Mouse (Mus musculus): Measurements from ENCODE around the gene Coq9. TPM values are rescaled to one million over a fixed set of nuclear protein-coding genes. Genes with fewer than 3 reads are reported as not detected.
"Not testable (repeated sequence)": the region's sequence is repeated elsewhere in the genome, so short reads cannot be mapped to it uniquely, and the experiment has no call there.

The Coq9 gene
- polyA plus RNA-seq, 1 experiment: 238 TPM

DNA sequence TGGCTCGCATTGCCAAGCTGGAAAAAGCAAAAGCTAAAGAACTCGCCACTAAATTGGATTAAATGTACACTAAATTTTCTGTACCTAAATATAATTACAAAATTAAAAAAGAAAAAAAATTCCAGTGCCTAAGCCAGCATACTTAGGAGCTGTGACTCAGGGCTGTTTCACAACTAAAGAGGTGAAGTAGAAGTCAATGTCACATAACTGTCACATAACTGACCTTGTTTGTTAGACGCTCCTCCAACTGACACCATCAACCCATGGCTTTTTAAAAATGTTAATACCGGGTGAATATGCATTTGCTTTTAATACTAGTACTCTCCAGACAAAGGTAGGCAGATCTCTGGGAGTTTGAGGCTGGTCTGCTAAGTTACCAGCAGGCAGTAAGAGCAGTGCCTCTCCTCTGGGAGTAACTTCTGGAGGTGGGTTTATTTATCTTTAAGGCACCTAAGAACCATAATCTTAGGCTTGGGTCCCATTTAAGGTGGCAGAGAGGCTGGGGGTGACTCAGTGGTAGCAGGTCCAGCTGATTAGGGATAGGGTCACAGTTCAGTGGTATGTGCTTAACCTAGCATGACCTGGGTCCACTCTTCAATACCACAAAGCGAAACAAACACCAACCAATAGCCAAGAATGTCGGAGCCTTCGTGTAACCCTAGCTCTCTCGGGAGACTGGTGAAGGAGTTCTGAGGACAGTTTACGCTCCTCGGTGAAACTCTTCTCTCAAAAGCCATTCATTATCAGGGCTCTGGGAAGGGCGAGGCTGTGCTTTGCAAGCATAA lies 1.5 kb upstream of the Coq9 start:
- Histone ChIP-seq H3K27me3 (ENCODE audit: control insufficient read depth, insufficient read depth, low read length) (no peaks in the 10 kb centered on the region), H3K4me1 (ENCODE audit: control insufficient read depth, insufficient read depth, insufficient read length, low read length) (peaks cover 5% of the 10 kb centered on the region), H3K36me3 (ENCODE audit: control insufficient read depth, insufficient read depth, low read length) (peaks cover 5% of the 10 kb centered on the region), H3K27ac (ENCODE audit: insufficient read depth, low read depth, low read length) (peak overlapping the region; percentile 76; the same call in 1 of the 2 replicates), H3K4me3 (ENCODE audit: low read depth, low read length) (peak overlapping the region; percentile 51)
- WGBS: 43% methylated on average over 11 of the region's 11 CpGs
- no peak for TF ChIP-seq POLR2A (IDR thresholded peaks at IDR 0.05; ENCODE audit: low read depth, low read length)
- no peak for TF ChIP-seq CTCF (IDR thresholded peaks at IDR 0.05; ENCODE audit: extremely low read depth, insufficient read length, insufficient replicate concordance, low read depth, low read length)

DNA sequence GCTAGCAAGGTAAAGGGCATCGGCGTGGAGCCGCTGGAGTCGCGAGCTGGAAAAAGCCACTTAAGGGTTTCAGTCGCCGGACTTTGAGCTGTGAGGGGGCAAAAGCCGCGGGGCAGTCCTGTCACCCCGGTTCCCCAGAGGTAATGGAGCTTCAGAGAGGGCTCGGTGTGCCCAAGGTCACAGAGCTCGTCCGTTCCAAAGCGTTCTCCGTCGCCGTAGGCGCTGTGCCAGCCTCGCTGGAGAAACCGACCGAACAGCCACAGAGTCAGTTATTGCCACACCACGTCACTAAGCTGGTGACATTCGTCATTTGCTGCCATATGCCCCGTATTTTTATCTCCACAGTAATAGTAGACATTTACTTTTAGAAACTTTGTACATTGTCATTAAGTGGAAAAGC lies 479 bp downstream of the Coq9 start:
- WGBS: under 1% methylated on average over 24 of the region's 24 CpGs
- H3K4me3 ChIP-seq (ENCODE audit: low read depth, low read length): peak overlapping the region; percentile 87
- peaks cover 5% of the 10 kb centered on the region for H3K4me1 ChIP-seq (ENCODE audit: control insufficient read depth, insufficient read depth, insufficient read length, low read length)
- no peaks in the 10 kb centered on the region for H3K27me3 ChIP-seq (ENCODE audit: control insufficient read depth, insufficient read depth, low read length)
- TF ChIP-seq CTCF (IDR thresholded peaks at IDR 0.05; ENCODE audit: extremely low read depth, insufficient read length, insufficient replicate concordance, low read depth, low read length) (no peak), POLR2A (IDR thresholded peaks at IDR 0.05; ENCODE audit: low read depth, low read length) (peak; percentile 7; the same call in 1 of the 2 replicates)
- peak overlapping the region; percentile 95 for H3K27ac ChIP-seq (ENCODE audit: insufficient read depth, low read depth, low read length)
- H3K36me3 ChIP-seq (ENCODE audit: control insufficient read depth, insufficient read depth, low read length): peaks cover 9% of the 10 kb centered on the region

DNA sequence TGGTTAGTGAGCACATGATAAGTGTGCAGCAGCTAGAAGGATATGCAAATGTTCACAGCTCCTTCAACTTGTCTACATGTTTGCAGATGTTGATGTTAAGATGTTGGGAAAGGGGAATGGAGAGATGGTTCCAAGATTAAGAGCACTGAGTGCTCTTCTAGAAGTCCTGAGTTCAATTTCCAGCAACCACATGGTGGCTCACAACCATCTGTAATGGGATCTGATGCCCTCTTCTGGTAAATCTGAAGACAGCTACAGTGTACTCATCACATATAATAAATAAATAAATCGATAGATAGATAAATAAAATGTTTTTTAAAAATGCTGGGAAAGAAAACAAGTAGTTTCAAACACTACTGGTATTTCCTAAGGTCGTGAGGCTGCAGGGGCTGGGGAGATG lies 3.1 kb downstream of the Coq9 start:
- WGBS: 45% methylated on average over 2 of the region's 2 CpGs
- H3K4me1 ChIP-seq (ENCODE audit: control insufficient read depth, insufficient read depth, insufficient read length, low read length): peaks cover 5% of the 10 kb centered on the region; the same call in 1 of the 2 replicates
- H3K36me3 ChIP-seq (ENCODE audit: control insufficient read depth, insufficient read depth, low read length): peaks cover 34% of the 10 kb centered on the region
- H3K4me3 ChIP-seq (ENCODE audit: low read depth, low read length): no peak overlapping the region
- no peak for TF ChIP-seq CTCF (IDR thresholded peaks at IDR 0.05; ENCODE audit: extremely low read depth, insufficient read length, insufficient replicate concordance, low read depth, low read length)
- no peak for TF ChIP-seq POLR2A (IDR thresholded peaks at IDR 0.05; ENCODE audit: low read depth, low read length)
- no peak overlapping the region for H3K27ac ChIP-seq (ENCODE audit: insufficient read depth, low read depth, low read length)
- no peaks in the 10 kb centered on the region for H3K27me3 ChIP-seq (ENCODE audit: control insufficient read depth, insufficient read depth, low read length)

DNA sequence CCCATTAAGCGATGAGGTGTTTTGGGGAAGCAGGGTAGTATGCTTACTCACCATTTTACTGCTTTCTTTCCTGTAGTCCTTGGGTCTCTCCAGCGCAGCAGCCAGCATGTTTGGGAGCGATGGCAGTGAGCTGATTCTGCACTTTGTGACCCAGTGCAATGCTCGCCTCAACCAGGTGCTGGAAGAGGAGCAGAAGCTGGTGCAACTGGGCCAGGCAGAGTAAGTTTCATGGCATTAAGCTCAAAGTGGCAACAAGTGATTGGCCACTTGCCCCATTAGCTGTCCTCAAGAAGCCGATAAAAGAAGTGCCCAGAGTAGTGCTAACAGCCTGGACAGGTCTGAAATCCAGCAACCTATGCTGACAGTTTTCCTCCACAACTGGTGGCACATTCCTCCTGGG lies 11.9 kb downstream of the Coq9 start:
- H3K36me3 ChIP-seq (ENCODE audit: control insufficient read depth, insufficient read depth, low read length): peaks cover 85% of the 10 kb centered on the region
- WGBS: 94% methylated on average over 5 of the region's 5 CpGs
- no peak for TF ChIP-seq CTCF (IDR thresholded peaks at IDR 0.05; ENCODE audit: extremely low read depth, insufficient read length, insufficient replicate concordance, low read depth, low read length)
- TF ChIP-seq POLR2A (IDR thresholded peaks at IDR 0.05; ENCODE audit: low read depth, low read length): no peak
- no peaks in the 10 kb centered on the region for H3K27me3 ChIP-seq (ENCODE audit: control insufficient read depth, insufficient read depth, low read length)
- H3K4me3 ChIP-seq (ENCODE audit: low read depth, low read length): no peak overlapping the region
- no peaks in the 10 kb centered on the region for H3K4me1 ChIP-seq (ENCODE audit: control insufficient read depth, insufficient read depth, insufficient read length, low read length)
- H3K27ac ChIP-seq (ENCODE audit: insufficient read depth, low read depth, low read length): no peak overlapping the region

DNA sequence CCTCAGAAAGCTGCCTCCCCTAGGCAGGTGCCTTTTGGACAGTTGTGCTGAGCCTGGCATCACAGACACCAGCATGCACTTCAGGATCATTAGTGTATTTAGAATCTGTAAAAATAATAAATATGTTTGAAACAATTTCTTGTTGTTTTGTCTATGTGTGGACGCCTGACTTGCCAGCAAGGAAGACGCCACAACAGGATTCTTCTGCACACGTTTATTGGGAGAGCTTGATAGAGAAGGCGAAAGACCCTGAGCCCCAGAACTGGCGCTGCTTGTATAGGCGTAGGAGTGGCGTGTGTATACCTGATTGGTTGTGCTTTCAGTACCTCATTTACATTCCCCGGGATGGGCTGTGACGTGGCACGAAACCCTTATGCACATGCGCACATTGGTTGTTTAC lies 16.6 kb downstream of the Coq9 start:
- 87% methylated on average over 11 of the region's 11 CpGs for WGBS
- not testable (repeated sequence) for H3K27ac ChIP-seq (ENCODE audit: insufficient read depth, low read depth, low read length); H3K27me3 ChIP-seq (ENCODE audit: control insufficient read depth, insufficient read depth, low read length); H3K4me1 ChIP-seq (ENCODE audit: control insufficient read depth, insufficient read depth, insufficient read length, low read length); H3K4me3 ChIP-seq (ENCODE audit: low read depth, low read length)
- H3K36me3 ChIP-seq (ENCODE audit: control insufficient read depth, insufficient read depth, low read length): peaks cover 48% of the 10 kb centered on the region

DNA sequence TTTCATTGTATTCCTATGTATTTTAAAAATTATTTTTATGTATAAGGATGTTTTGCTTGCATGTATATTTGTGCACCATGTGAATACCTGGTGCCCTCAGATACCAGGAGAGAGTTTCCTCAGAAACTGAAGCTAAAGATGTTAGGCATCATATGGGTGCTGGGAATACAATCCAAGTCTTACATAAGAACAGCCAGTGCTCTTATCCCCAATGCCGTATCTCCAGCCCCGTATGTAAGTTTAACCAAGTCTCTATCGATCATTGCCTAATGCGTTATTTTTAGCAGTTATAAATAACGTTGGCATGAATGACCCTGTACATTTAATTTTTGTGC lies 18.9 kb downstream of the Coq9 start:
- Histone ChIP-seq H3K4me3 (ENCODE audit: low read depth, low read length) (no peak overlapping the region), H3K27ac (ENCODE audit: insufficient read depth, low read depth, low read length) (no peak overlapping the region), H3K36me3 (ENCODE audit: control insufficient read depth, insufficient read depth, low read length) (peaks cover 37% of the 10 kb centered on the region), H3K4me1 (ENCODE audit: control insufficient read depth, insufficient read depth, insufficient read length, low read length) (no peaks in the 10 kb centered on the region), H3K27me3 (ENCODE audit: control insufficient read depth, insufficient read depth, low read length) (no peaks in the 10 kb centered on the region)
- 18% methylated on average over 5 of the region's 5 CpGs for WGBS
- TF ChIP-seq CTCF (IDR thresholded peaks at IDR 0.05; ENCODE audit: extremely low read depth, insufficient read length, insufficient replicate concordance, low read depth, low read length) (no peak), POLR2A (IDR thresholded peaks at IDR 0.05; ENCODE audit: low read depth, low read length) (no peak)

DNA sequence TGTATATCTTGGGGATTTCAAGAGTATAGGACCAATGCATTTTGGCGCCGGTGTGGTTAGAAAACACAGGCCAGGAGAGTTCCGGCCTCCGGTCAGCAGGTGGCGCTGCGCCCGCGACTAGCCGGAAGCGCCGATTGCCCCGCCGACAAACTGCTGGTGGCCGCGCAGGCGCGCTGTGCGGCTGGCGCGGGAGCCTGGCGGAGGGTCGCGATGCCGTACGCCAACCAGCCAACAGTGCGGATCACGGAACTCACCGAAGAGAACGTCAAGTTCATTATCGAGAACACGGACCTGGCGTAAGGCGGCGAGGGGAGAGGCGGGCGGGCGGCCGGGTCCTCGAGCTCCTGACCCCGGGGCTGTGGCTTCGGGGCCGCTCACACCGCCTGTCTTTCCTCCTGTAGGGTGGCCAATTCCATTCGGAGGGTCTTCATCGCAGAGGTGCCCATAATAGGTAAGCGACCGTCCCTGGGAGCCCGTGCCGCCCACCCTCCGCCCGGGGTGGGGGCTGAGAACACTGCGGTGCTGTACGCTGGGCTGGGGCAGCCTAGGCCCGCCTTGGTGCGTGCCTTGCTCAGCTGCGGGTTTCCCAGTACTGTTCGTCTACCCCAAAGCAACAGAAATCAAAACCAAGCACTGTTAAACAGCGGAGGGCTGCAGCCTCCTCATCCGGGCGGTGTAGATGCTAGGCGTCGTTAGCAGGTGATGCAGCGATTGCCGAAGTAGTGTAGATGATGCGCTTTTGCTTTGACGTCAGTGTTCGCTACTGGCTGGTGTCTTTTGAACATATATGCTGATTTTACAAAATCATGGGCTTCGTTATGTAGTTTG lies 19.4 kb downstream of the Coq9 start, which contains the start of gene Polr2c:
Polr2c (plus strand) TSS at position 105 of the 828 bp plus-strand sequence.
- peaks cover 39% of the 10 kb centered on the region for H3K36me3 ChIP-seq (ENCODE audit: control insufficient read depth, insufficient read depth, low read length)
- no peaks in the 10 kb centered on the region for H3K27me3 ChIP-seq (ENCODE audit: control insufficient read depth, insufficient read depth, low read length)
- H3K4me1 ChIP-seq (ENCODE audit: control insufficient read depth, insufficient read depth, insufficient read length, low read length): no peaks in the 10 kb centered on the region
- peak within 1 kb of the TSS; percentile 95 for H3K4me3 ChIP-seq (ENCODE audit: low read depth, low read length)
- peak within 1 kb of the TSS; percentile 19 for H3K27ac ChIP-seq (ENCODE audit: insufficient read depth, low read depth, low read length)
- peak; percentile 90 for TF ChIP-seq CTCF (IDR thresholded peaks at IDR 0.05; ENCODE audit: extremely low read depth, insufficient read length, insufficient replicate concordance, low read depth, low read length)
- TF ChIP-seq POLR2A (IDR thresholded peaks at IDR 0.05; ENCODE audit: low read depth, low read length): peak; percentile 60; the same call in 1 of the 2 replicates
- under 1% methylated on average over 68 of the region's 68 CpGs for WGBS

Measured in small intestine, adult 2 months (tissue).